Mouse (Mus musculus): ENCODE data around the gene Jund. TPM values are rescaled to one million over a fixed set of nuclear protein-coding genes. Genes with fewer than 3 reads are reported as not detected.

Gene Jund
- polyA plus RNA-seq, 1 experiment from 2014 or later, result 109 TPM

GRCm38 (mm10) chr8:70716521-70717400 is 18.0 kb downstream of the Jund start:
- 80% methylated on average over 40 of the region's 40 CpGs for WGBS
- Histone ChIP-seq H3K36me3 (ENCODE audit: insufficient read depth, low read length) (no peaks in the 10 kb centered on the region), H3K4me2 (replicated peaks; ENCODE audit: low read depth, low read length) (no peak overlapping the region), H3K4me1 (ENCODE audit: insufficient read depth, low read depth, low read length) (no peaks in the 10 kb centered on the region), H3K9me3 (ENCODE audit: low read length) (no peaks in the 10 kb centered on the region), H3K27ac (ENCODE audit: low read length) (no peak overlapping the region), H3K27me3 (replicated peaks; ENCODE audit: insufficient read depth, low read length) (no peaks in the 10 kb centered on the region), H3K4me3 (ENCODE audit: low read depth, low read length) (no peak overlapping the region), H3K9ac (replicated peaks; ENCODE audit: low read depth) (no peak overlapping the region)
- TF ChIP-seq EP300 (IDR thresholded peaks at IDR 0.05) (no peak), CTCF (IDR thresholded peaks at IDR 0.05) (no peak)
- no peak for DNase-seq (ENCODE audit: low spot score)
- ATAC-seq, result no peak

DNA sequence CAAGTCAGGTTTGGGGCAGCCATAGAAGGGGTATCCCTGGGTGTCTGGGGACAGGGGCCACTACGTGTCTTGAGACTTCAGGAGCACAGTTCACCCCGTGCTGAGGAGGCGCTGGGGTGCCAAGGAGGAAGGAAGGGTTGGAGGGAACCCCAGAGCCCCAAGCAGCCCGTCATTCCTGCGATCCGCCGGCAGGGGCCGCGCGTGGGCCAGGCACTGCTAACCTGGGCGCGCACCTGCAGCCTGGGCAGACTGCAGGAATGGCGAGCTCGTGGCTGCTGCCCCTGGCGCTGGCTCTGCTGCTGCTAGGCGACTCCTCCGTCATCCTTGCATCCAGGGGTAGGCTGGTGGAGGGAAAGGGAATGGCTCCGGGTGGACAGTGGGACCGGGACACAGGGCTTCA is 19.5 kb downstream of the Jund start, which contains the start of gene Gm3336:
TSS of gene Gm3336 (plus strand) at position 247 of the 400 bp plus-strand sequence.
- ATAC-seq (peak; percentile 52), DNase-seq (ENCODE audit: low spot score) (peak; percentile 74)
- no peak within 1 kb of the TSS for H3K27ac ChIP-seq (ENCODE audit: low read length)
- H3K27me3 ChIP-seq (replicated peaks; ENCODE audit: insufficient read depth, low read length), result no peaks in the 10 kb centered on the region
- H3K9me3 ChIP-seq (ENCODE audit: low read length), result no peaks in the 10 kb centered on the region
- H3K9ac ChIP-seq (replicated peaks; ENCODE audit: low read depth), result no peak within 1 kb of the TSS
- H3K4me2 ChIP-seq (replicated peaks; ENCODE audit: low read depth, low read length), result no peak within 1 kb of the TSS
- no peak within 1 kb of the TSS for H3K4me3 ChIP-seq (ENCODE audit: low read depth, low read length)
- no peak for TF ChIP-seq EP300 (IDR thresholded peaks at IDR 0.05)
- peak; percentile 95 for TF ChIP-seq CTCF (IDR thresholded peaks at IDR 0.05)
- 2% methylated on average over 19 of the region's 19 CpGs for WGBS
- H3K4me1 ChIP-seq (ENCODE audit: insufficient read depth, low read depth, low read length), result no peaks in the 10 kb centered on the region
- no peaks in the 10 kb centered on the region for H3K36me3 ChIP-seq (ENCODE audit: insufficient read depth, low read length)

DNA sequence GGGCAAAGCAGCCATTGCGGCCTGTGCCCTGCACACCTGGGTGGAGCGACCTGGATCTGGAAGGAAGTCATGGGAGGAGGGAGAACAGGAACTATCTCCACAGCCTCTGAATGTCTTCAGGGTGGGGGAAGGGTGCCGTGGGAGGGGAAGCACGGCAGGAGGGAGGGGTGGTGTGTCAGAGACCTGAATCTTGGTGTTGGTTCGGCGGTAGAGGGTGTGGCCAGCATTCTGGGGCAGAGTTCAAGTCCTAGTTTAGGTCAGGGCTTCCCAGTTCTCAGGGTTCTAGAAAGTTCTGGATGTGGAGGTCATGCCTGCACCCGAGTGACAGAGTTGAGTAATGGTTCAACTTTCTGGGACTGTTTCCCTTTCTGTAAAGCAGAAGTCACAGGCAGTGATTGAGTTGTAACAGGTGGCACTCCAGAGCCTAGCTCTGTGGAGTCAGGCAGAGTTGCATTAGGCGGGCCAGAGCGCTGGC is 21.1 kb downstream of the Jund start:
- 42% methylated on average over 9 of the region's 9 CpGs for WGBS
- H3K9me3 ChIP-seq (ENCODE audit: low read length), result no peaks in the 10 kb centered on the region
- no peak overlapping the region for H3K27ac ChIP-seq (ENCODE audit: low read length)
- H3K4me1 ChIP-seq (ENCODE audit: insufficient read depth, low read depth, low read length), result no peaks in the 10 kb centered on the region
- H3K4me3 ChIP-seq (ENCODE audit: low read depth, low read length), result no peak overlapping the region
- DNase-seq (ENCODE audit: low spot score), result no peak
- TF ChIP-seq CTCF (IDR thresholded peaks at IDR 0.05) (no peak), EP300 (IDR thresholded peaks at IDR 0.05) (no peak)
- H3K4me2 ChIP-seq (replicated peaks; ENCODE audit: low read depth, low read length), result no peak overlapping the region
- no peaks in the 10 kb centered on the region for H3K36me3 ChIP-seq (ENCODE audit: insufficient read depth, low read length)
- no peak for ATAC-seq
- no peak overlapping the region for H3K9ac ChIP-seq (replicated peaks; ENCODE audit: low read depth)
- no peaks in the 10 kb centered on the region for H3K27me3 ChIP-seq (replicated peaks; ENCODE audit: insufficient read depth, low read length)

DNA sequence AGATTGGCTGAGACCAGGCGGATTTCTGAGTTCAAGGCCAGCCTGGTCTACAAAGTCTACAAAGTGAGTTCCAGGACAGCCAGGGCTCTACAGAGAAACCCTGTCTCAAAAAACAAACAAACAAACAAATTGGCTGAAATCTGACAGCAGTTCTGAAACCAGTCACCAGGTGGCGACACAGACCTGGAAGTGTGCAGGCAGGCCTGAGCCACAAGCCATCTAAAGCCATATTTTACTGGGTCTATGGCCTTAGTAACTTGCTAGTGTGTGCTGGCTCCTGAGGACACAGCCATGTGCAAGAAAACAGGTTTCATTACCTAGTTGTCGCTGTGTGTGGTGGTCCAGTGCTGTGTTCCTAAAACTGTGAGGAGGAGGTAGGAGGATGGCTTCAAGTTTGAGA is 22.0 kb downstream of the Jund start:
- H3K27me3 ChIP-seq (replicated peaks; ENCODE audit: insufficient read depth, low read length), result no peaks in the 10 kb centered on the region
- H3K36me3 ChIP-seq (ENCODE audit: insufficient read depth, low read length), result no peaks in the 10 kb centered on the region
- no peaks in the 10 kb centered on the region for H3K9me3 ChIP-seq (ENCODE audit: low read length)
- H3K9ac ChIP-seq (replicated peaks; ENCODE audit: low read depth), result no peak overlapping the region
- WGBS, result 2% methylated on average over 3 of the region's 3 CpGs
- 0 out of 2 replicates have a peak overlapping the region, but pooled peaks have one; percentile 20 for H3K27ac ChIP-seq (ENCODE audit: low read length)
- TF ChIP-seq EP300 (IDR thresholded peaks at IDR 0.05) (no peak), CTCF (IDR thresholded peaks at IDR 0.05) (peak; percentile 95)
- no peak overlapping the region for H3K4me3 ChIP-seq (ENCODE audit: low read depth, low read length)
- ATAC-seq, result peak; percentile 22; the same call in 1 of the 2 replicates
- H3K4me1 ChIP-seq (ENCODE audit: insufficient read depth, low read depth, low read length), result no peaks in the 10 kb centered on the region
- peak; percentile 83 for DNase-seq (ENCODE audit: low spot score)
- no peak overlapping the region for H3K4me2 ChIP-seq (replicated peaks; ENCODE audit: low read depth, low read length)

DNA sequence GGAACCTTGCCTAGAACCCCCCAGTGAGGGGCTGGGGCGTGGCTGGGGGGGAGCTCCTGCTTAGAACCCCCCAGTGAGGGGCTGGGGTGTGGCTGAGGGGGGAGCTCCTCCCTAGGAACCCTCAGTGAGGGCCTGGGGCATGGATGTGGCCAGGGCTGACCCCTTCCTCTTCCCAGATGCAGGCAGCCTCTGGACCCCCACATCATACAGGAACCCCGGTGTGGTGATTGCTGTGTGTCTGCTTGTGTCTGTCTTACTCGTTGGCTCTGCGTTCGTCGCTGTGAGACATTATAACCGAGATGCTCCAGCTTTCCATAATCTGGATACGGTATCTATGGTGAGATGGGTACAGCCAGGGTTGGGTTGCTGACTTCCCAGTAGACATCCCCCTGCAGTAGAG is 22.9 kb downstream of the Jund start:
- TF ChIP-seq CTCF (IDR thresholded peaks at IDR 0.05) (no peak), EP300 (IDR thresholded peaks at IDR 0.05) (no peak)
- H3K36me3 ChIP-seq (ENCODE audit: insufficient read depth, low read length), result no peaks in the 10 kb centered on the region
- ATAC-seq (no peak), DNase-seq (ENCODE audit: low spot score) (no peak)
- WGBS, result 87% methylated on average over 8 of the region's 8 CpGs
- no peak overlapping the region for H3K9ac ChIP-seq (replicated peaks; ENCODE audit: low read depth)
- 0 out of 2 replicates have a peak overlapping the region, but pooled peaks have one; percentile 20 for H3K27ac ChIP-seq (ENCODE audit: low read length)
- no peaks in the 10 kb centered on the region for H3K27me3 ChIP-seq (replicated peaks; ENCODE audit: insufficient read depth, low read length)
- H3K9me3 ChIP-seq (ENCODE audit: low read length), result no peaks in the 10 kb centered on the region
- H3K4me1 ChIP-seq (ENCODE audit: insufficient read depth, low read depth, low read length), result no peaks in the 10 kb centered on the region
- H3K4me3 ChIP-seq (ENCODE audit: low read depth, low read length), result no peak overlapping the region
- H3K4me2 ChIP-seq (replicated peaks; ENCODE audit: low read depth, low read length), result no peak overlapping the region

GRCm38 (mm10) chr8:70723486-70724210 is 24.9 kb downstream of the Jund start, which contains the start of gene Pde4c:
TSS of gene Pde4c (plus strand) at chr8:70723720.
- no peak within 1 kb of the TSS for H3K4me3 ChIP-seq (ENCODE audit: low read depth, low read length)
- H3K36me3 ChIP-seq (ENCODE audit: insufficient read depth, low read length), result no peaks in the 10 kb centered on the region
- DNase-seq (ENCODE audit: low spot score) (peak; percentile 86), ATAC-seq (peak; percentile 90)
- H3K27ac ChIP-seq (ENCODE audit: low read length), result peak within 1 kb of the TSS; percentile 39
- TF ChIP-seq CTCF (IDR thresholded peaks at IDR 0.05) (no peak), EP300 (IDR thresholded peaks at IDR 0.05) (peak; percentile 38; the same call in 1 of the 2 replicates)
- H3K27me3 ChIP-seq (replicated peaks; ENCODE audit: insufficient read depth, low read length), result 0 out of 2 replicates have a peak, but pooled peaks cover under 1% of the 10 kb centered on the region
- H3K9ac ChIP-seq (replicated peaks; ENCODE audit: low read depth), result no peak within 1 kb of the TSS
- H3K4me2 ChIP-seq (replicated peaks; ENCODE audit: low read depth, low read length), result peak within 1 kb of the TSS; percentile 6
- no peaks in the 10 kb centered on the region for H3K4me1 ChIP-seq (ENCODE audit: insufficient read depth, low read depth, low read length)
- 41% methylated on average over 7 of the region's 7 CpGs for WGBS
- H3K9me3 ChIP-seq (ENCODE audit: low read length), result no peaks in the 10 kb centered on the region
